Mouse (Mus musculus): Measurements from ENCODE around the gene Stox2.

The Stox2 gene

DNA sequence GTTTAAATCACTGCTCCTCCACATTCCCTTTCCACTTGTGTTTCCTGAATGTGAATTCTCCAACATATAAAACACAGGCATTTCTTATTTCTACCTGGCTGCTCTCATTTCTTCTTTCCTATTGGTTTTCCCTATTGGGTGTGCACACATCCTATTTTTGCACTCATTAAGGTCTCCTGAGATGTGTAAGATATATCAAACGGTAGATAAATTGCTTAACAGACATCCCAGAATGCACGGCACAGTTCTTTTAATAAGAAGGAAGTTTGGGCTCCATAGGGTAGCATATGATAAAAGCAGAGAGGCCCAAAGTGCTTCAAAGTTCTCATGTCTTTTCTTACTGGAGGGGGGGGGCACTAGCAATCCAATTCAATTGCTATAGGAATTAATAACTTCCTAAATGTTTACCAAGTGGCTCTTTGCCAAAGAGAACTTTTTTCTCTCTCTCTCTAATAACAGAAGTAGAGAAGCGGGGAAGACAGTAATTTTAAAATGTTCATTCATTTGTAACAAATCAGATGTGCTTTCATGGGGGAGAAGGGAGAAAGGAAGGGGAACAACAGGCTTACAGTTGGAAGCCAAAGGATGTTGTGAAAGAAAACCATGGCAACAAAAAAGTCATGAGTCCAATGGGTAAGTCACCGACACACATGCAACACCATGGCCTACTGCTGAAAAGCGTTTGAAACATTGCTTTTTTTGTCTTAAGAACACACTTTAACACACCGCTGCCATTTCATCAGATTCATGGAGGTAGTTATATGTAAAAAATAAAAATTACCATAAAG, 263.2 kb downstream of the Stox2 start:
- no peak for DNase-seq (ENCODE audit: low spot score in 2 of 2)

DNA sequence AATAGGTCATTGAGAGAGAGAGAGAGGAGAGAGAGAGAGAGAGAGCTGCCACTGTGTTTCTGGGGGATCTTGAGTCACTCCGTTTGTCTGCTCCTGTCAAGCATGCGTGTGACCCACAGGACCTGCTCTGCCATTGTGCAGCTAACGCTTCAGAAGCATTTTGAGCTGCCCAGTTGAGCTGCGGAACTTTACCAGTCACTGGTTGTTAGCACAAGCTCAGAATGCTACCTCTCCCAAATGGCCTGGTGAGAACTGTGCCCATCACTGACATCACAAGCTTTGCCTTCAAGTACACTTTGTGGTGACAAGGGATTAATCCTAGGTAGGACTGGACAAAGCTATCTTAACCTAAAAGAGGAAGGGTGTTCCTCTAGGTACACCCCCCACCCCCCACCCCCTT, 263.9 kb downstream of the Stox2 start:
- DNase-seq (ENCODE audit: low spot score in 2 of 2), result no peak

DNA sequence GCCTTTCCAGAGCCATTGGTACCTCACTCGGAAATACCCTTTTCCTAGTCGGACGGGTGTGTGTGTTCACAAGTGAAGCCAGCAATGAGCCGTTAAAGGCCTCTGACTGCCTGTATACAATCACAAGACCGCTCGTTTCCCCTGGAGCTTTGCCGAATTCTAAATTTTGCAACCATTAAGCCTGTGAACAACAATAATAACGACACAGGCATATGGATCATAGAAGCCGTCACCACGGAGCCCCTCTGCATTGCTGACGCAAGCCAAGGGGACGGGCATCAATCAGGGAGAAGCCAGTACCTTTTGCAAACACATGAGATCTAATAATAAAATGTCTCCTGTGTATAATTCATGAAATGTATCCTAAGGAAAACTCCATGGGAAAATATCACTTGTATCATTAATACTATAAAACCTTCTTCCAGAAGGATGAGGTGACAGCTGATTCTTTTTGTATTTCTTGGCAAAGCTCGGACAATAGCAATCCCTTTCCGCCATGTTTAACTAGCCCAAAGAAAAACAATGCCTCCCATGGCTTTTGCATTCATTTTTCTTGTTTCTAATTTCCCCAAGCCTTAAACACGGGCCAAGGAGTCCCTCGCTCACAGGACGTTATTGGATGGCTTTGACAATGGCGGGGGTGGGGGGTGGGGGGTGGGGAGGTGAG, 265.0 kb downstream of the Stox2 start:
- DNase-seq (ENCODE audit: low spot score in 2 of 2), result no peak

DNA sequence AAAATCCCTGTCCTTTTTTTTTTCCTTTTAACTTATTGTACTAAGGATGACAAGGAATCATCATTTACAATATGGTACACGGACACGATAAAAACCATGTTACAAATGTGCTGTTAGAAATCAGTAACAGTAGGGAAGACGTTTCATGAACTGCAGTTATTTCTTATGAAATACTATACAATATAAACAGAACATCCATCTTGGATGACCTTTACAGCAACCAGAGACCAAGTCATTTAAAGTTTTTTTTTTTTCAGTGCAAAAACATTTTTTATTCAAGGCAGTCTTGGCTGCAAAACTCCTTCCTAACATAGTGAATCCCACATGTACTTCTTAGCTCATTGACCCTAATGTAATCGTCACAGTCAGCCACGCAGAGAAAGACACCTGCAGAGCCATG, 266.0 kb downstream of the Stox2 start:
- no peak for DNase-seq (ENCODE audit: low spot score in 2 of 2)

DNA sequence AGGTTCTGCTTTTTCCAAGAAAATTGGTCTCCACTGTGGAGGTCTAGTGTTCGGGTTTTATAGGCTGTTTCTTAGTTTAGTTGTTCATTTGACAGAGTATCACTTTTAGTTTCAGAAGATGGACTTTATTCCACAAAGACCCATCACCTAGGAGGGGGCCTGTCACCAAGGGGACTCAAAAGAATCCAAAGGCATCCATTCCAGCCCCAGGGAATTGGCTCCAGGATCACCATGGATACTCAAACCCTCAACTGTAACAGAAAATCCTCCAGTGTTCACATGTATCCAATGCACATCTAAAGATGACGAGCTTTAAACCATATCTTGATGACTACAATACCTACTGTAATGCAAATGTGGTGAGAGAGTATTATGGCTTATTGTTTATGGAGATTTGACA, 267.4 kb downstream of the Stox2 start:
- DNase-seq (ENCODE audit: low spot score in 2 of 2), result no peak

DNA sequence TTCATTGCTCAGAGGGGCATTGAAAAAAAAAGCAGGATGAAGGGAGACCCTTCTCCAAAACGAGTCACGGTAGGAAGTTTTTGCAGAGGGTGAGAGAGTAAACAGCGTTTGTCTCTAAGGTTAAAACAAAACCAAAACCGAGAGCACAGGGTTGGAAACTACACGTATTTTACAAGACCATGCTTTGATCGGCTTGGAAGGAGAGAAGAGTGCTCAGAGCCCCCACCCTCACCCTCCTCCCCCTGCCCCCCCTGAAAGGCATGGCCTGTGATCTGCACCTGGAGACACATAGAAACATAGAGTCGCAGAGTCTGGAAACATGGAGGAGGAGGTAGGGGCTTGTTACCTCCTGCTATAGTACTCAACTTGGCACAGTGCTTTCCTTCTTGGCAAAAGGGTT, 272.3 kb downstream of the Stox2 start:
- DNase-seq (ENCODE audit: low spot score in 2 of 2), result no peak

DNA sequence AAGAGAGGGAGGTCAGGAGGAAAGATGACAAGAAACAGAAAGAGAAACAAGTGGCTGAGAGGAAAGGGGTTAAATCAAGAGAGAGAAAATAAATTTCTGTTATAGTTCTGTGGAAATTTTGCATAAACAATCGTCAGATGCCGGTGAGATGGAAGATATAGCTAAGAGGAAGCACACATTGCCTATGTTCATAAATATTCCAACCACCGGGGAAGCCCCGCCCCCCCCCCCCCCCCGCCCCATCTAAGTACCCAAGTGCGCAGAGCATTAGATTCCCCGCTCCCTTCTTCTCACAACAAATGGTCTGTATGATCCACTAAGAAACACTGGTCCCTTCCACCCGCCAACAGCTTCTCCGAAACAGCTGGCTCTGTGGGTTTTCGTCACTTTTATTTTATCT, 273.3 kb downstream of the Stox2 start:
- no peak for DNase-seq (ENCODE audit: low spot score in 2 of 2)

DNA sequence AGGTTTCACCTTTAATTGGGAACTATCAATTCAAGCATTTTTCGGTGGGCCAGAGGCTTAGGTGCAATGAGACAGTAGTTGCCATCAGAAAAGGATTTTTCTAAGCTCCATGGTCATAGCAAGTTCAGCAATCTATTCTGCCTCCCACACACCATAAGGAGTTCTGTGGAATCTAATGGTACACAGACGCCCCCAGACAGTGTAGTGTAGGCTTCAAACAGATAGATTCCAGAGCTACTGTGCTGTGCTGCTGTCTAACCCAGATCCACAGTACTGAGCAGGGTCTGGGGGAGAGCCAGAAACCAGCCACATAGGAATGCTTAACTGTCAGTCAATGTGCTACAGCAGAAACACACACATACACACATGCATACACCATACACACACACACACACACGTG, 285.5 kb downstream of the Stox2 start:
- peak in 1 of 2 experiments; percentile 19 for DNase-seq (ENCODE audit: low spot score in 2 of 2)

DNA sequence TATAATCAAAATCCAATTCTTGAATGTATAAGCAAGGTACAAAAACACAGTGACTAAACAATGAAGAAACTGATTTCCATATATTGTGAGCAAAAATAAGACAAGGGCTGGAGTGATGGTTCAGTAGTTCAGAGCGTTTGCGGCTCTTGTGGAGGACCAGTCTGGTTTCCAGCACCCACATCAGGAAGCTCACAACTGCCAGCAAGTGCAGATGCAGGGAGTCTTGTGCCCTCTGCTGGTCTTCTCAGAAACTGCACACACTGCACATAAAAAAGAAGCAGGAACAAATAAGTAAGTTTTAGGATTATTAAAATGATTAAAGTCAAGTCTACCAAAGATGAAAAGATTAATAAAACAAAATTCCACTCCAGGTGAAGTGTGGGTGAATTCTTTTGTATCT, 291.6 kb downstream of the Stox2 start:
- peak in 1 of 2 experiments; percentile 37 for DNase-seq (ENCODE audit: low spot score in 2 of 2)

DNA sequence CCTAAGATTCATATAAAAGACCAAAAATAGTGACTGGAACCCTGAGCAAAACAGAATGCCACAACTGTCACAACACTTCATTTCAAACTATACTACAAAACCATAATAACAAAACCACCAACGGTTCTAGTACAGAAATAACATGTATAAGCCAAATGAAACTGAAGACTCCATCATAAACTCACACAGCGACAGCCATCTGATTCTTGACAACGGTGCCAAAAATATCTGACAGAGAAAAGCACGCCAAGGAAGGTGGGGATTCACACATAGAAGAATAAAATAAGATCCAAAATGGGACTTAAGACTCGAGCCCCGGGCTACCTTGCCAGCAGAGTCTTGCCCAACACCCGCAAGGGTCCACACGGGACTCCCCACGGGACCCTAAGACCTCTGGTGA, 300.9 kb downstream of the Stox2 start:
- DNase-seq (ENCODE audit: low spot score in 2 of 2), result peak in 1 of 2 experiments; percentile 8

DNA sequence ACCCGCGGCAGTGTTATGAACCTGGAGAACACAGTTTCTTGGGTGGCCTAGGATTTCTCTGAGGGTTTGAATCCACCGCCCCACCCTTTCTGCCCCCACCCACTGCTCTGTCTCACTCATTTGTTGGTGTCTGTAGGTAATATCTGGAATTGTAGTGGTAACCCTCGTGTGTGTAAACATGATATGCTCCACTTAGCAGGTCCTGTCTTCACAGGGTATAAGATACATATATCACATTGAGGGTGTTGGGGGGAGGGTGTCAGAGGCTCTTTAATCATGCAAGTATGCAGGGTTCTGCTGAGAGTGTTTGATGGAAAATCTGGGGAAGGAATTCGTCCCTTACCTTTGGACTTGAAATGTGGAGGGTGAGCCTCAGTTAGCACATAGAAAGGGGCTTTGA, 310.1 kb downstream of the Stox2 start:
- DNase-seq (ENCODE audit: low spot score in 2 of 2), result peak in 1 of 2 experiments; percentile 2

DNA sequence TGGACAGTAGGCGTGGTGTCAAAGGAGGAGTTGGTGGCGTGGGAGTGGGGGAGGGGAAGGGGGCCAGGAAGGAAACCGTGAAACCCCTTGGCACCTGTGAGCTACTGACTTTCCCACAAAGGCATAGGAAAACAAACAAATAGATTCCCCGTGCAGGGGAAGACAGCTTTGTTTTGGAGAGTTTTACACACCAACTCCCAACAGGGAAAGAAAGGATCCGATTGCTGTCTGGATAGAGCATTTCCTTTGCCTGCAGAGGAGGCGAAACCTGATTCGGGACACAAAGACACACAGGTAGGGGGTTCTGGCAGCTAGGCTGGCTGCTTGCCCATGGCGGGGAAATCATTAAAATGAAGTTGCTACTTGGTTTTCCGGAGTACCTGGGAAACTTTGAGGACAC, 310.6 kb downstream of the Stox2 start:
- peak in 1 of 2 experiments; percentile 38 for DNase-seq (ENCODE audit: low spot score in 2 of 2)

DNA sequence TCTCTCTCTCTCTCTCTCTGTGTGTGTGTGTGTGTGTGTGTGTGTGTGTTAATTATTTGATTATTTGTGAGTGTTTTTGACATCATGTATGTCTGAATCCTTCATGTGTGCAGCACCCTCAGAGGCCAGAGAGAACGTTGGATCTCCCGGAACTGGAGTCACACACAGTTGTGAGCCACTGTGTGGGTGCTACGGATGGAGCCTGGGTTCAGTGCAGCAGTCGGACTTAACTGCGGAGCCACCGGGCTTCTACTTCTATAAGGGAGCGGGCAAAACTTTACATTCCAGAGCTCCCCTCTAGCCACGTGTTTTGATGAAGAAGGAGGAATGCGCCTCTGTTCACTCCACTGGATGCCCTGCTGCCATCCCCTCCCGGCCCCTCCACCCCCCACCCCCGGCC, 311.4 kb downstream of the Stox2 start:
- peak in 1 of 2 experiments; percentile 46 for DNase-seq (ENCODE audit: low spot score in 2 of 2)

DNA sequence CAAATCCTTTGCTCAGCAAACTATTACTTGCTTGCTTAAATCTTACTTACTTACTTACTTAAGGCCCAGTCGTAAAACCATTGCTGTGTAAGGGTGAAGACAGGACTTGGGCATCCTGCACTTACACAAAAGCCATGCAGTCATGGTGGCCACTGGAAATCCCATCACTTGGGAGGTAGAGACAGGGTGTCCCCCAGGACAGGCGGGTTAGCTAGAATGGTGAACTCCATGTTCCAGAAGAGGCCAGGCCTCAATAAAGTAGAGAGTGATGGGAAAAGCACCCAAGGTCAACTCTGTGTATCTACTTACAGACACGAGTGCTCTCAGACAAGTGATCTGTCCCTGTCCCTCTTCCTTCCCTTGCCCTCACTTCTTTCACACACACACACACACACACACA, 312.8 kb downstream of the Stox2 start:
- peak in 1 of 2 experiments; percentile 51 for DNase-seq (ENCODE audit: low spot score in 2 of 2)
